Mouse (Mus musculus): ENCODE results near the gene Kif15.

Kif15 gene

DNA sequence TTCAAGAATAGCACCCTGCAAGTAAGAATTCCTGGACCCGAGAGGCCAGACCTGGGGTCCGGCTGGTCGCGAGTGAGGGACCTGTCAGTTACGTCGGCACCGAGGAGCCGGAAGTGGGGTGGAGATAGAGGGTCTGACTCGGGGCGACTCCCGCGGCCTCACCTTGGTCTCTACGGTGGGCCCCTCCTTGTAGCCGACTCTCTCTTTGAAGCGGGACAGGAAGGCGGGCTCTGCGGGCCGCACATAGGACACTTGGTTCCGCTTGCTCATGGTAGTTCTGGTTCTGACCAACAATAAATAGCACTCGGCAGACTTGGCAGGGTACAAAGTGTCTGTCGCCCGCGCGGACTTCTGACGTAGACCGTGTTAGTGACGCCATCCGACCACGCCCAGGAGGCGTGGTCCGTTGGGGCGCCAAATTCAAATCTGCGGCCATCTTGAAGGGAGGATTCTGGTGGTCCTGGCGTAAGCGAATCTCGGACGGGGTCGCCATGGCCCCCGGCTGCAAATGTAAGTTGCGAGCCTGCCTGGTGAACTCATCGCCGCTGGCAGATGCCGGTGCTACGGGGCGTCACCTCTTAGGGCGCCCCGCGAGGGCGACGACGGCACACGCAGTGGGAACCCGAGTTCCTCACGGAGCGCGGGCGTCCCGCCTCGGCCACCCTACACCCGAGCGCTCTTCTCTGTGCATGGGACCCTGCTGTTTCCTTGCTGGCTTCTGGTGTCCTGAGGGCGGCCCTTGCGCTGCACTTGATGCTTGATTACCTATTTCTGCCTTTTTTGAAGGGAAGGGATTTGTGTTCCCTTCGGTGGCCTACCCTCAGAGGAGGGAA is at the start of gene Kif15, which contains the start of gene 1110059G10Rik:
Kif15 (plus strand) TSS at position 404 of the 833 bp plus-strand sequence.
1110059G10Rik (minus strand) TSS at position 358 of the 833 bp plus-strand sequence.
- peak; percentile 79 for DNase-seq (ENCODE audit: low read depth, low spot score)

DNA sequence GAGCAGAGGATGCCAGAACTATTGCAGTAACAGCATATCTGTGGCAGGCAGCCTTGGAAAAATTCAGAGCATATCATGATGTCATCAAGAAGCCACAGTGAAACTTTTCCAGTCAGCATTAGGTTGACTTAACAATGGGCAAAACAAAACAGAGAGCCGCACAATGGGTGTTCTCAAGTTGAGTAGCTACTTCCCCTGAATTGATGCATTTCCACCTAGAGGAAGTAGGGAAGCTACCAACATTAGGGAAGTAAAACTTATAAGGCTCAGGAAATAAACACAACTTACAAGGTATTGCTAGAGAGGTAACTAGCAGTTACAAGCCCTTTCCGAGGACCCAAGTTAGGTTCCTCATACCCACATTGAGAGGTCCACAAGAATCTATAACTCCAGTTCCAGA is 49.8 kb upstream of the Kif15 start:
- DNase-seq (ENCODE audit: low read depth, low spot score): no peak

DNA sequence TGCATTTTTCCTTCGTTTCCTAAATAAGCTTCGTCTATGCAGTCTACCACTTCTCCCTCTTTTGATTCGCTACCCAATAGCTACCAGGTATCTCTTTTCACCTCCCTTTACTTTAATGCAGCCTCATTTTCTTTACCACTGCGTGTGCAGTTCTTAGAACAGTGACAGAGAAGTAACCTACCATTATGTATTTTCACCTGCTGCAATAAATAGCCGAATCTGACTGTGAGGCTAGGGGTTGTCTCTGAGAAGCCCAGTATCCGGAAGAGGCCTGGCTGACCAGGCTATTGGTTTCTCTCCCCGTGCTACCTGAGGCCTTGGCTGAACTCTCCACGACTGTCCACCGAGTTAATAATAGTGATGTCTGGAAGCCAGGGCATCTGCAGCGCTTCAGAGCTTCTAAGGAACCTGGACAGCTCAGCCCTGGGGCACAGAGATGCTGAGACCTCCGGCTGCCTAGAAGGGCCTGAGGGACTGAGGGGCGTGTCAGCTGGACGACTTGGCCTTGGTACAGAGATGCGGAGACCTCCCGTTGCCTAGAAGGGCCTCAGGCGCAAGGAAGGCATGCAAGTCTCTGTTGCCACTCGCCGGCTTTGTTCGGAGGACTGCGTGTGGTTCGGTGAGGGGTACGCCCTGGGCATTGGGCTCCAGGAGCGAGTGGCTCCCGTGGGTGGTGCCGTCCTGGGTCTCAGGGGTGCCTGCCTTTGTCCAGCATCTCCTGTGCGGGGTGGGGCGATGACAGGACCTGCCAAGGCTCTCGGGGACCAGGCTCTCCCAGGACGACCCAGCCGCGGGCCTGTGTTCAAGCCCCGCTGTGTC is 47.9 kb upstream of the Kif15 start:
- no peak for DNase-seq (ENCODE audit: low read depth, low spot score)

DNA sequence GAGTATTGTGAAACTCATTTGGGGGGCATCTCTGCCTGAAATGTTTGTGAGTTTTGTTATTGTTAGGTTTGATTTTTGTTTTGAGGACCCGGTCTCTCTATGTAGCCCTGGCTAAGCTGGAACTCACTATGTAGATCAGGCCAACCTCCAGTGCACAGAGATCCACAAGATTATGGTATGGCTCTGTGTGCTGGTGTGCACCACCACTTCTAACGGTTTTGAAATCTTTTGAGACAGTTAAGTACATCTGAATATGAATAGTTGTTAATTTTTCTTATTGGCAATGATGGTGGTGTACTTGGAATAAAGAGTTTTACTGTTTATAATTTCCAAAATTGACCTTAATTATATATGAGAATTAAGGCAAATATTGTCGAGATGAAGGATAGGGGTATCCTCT is 28.4 kb upstream of the Kif15 start:
- DNase-seq (ENCODE audit: low read depth, low spot score): no peak

DNA sequence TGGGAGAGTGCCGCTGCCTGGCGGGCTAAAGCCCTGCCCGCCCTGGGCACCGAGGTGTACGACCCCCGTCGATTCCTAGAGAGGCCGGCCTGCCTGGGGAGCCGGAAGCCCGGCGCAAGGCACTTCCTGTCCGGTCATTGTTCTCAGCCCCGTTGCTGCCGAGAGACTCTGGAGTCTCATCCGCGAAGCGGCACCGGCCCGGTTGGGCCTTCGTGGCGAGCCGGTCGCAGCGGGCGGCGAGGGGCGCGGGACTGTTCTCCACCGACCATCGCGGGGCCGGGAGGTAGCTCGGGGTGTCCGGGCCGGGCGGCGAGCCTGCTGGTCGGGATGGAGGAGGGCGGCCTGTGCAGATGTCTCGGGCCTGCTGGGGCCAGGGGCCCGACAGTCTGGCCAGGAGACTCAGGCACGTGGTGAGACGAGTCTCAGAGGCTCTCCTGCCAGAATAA is 27.9 kb upstream of the Kif15 start, which contains the start of gene Zfp105:
Zfp105 (plus strand) TSS at position 137 of the 446 bp plus-strand sequence.
- peak; percentile 46 for DNase-seq (ENCODE audit: low read depth, low spot score)

DNA sequence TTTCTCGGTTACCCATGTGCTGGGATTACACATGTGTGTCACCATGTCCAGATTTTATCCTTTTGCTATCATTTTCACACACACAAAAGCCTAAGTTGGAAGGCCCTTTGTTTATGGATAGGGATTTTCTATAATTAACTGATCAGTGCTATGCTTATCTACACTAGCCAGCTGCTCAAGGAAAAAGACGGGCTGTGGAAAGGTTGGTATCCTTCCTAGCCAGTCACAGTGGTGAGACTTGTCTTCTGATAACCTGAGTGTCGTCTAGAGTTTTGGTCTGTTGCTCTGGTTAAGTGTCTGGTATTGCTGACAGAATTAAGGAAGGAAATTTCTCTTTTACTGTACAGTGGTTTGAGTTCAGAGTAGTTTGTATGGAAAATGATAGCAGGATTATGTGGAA is 21.9 kb upstream of the Kif15 start:
- DNase-seq (ENCODE audit: low read depth, low spot score): no peak

DNA sequence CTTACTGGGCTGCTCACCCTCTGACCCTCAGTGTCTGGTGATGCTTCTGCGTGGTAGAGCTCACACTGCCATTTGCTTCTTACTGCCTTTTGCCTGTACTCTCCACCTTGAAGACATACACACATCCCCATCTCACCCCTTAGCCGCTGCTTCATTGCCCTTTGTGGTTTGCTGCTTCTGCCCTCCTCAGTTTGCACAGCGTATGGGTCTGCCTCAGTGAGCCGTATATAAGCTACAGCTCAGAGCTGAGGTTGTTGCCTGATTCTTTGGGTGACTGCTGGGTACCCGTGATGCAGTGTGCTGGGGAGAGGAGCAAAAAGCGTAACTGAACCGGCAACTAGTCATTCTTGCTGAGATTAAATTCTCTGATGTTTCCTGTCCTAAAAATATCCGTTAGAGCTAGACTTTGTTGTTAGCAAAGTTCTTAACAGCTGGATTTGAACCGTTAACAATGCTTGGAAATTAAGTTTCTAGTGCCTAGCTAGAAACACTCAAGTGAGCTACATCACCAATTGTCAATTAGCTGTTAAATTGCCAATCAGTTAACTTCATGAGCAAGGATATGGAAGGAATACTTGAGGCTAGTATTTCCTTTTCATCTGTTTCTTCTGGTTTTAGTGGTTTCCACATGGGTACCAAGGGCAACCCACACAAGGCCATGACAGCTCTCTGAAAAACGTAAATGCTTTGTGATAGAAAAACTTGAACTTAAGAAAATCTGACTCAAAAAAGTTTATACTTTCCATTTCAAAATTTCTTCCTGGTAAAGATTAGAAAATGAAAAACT is 47.8 kb downstream of the Kif15 start:
- no peak for DNase-seq (ENCODE audit: low read depth, low spot score)

DNA sequence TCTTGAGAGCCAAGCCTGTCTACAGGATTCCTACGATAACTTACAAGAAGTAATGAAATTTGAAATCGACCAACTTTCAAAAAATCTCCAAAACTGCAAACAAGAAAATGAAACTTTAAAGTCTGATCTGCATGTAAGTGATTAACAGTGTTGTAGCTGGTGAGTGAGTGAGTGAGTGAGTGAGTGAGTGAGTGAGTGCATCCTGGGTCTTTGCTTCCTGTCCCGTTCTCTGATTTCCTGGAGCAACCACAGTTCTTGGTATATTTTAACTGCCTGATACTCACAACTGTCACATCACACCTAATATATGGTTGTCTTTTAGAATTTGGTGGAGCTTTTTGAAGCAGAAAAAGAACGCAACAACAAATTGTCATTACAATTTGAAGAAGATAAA is 48.3 kb downstream of the Kif15 start:
- DNase-seq (ENCODE audit: low read depth, low spot score): no peak

DNA sequence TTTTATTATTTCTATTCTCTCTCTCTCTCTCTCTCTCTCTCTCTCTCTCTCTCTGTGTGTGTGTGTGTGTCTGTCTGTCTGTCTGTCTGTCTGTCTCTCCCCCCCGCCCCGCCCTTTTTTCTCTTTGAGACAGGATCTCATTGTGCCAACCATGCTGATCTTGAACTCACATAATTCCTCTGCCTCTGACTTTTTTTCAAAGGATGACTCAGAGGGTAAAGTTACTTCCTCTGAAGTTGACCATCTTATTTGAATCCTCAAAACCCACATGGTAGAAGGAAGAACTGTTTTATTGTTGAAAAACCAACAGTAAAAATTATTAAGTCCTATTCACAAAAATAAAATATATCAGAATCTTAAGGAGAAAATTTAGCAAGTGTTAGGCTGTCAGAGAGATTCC is 53.9 kb downstream of the Kif15 start:
- DNase-seq (ENCODE audit: low read depth, low spot score): no peak

DNA sequence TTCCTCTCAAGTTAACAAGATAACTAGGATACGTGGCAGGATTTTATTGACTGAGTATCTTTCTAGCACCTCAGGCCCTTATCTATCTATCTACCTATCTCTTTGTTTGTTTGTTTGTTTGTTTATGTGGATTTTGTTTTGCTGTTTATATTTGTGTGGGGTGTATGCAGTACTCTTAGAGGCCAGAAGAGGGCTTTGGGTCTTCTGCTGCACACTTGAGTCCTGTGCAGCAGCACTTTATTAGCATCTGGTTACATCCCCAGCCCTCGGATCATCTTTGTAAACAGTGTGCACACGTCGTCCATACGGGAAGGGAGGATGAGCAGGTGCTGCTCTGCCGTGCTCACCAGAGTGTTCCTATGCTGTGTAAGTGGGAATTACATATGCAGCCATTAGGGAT is 55.2 kb downstream of the Kif15 start:
- no peak for DNase-seq (ENCODE audit: low read depth, low spot score)

DNA sequence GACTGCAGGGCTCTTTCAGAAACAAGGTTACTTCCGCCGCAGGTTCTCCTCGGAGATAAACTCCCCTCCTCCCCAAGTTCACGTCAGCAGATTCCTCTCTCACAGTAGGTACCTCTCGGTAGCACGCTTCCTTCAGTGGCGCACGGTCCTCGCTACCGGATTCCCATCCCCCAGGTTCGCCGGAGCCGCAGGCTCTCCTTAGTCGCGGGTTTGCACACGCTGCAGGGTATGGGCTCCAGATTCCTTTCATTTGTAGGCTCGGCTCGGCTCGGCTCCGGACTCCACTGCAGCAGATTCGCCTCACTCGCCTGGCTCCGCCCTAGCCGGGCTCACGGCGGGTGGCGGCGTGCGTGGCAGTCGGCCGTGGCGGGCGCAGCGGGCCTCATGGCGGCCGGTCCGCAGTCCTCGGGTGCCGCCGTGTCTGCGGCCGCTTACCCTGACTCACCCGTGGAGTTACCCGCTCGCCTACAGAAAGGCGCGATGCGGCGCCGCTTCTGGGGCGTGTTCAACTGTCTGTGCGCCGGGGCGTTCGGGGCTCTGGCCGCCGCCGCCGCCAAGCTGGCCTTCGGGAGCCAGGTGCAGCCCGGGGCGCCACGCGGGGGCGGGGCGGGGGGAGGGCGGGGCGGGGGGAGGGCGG is 70.3 kb downstream of the Kif15 start, which contains the start of gene Tmem42:
Tmem42 (plus strand) TSS at position 332 of the 637 bp plus-strand sequence.
- peak; percentile 76 for DNase-seq (ENCODE audit: low read depth, low spot score)

DNA sequence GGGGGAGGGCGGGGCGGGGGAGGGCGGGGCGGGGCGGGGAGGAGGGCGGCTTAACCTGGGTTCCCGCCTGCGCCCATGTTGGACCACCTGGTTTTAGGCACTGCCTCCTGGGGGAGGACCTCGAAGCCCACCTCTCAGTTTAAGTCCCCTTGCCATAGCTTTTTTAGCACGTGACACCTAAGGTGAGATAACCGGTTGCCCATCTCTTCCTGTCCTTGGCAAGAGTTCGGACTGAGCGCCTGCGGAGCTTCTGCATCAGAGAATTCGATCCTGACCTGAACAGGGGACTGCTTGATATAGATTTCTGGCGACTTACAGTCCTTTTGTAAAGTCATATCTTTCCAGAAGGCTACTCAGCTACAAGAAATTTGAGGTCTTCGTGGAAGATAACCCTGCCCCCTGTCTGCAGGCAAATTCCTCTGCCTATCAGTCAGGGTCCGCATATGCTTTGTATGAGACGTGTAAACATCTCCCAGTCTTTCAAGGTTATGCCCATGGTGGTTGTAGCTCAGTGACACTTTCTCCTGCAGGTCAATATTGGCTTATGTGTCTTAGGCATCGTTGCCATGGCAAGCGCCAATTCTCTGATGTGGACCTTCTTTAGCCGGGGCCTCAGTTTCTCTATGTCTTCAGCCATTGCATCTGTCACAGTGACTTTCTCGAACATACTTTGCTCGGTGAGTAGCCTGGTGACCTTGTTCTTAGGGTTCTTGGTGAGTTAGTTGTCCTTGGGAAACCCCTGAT is 71.0 kb downstream of the Kif15 start:
- DNase-seq (ENCODE audit: low read depth, low spot score): peak; percentile 4

DNA sequence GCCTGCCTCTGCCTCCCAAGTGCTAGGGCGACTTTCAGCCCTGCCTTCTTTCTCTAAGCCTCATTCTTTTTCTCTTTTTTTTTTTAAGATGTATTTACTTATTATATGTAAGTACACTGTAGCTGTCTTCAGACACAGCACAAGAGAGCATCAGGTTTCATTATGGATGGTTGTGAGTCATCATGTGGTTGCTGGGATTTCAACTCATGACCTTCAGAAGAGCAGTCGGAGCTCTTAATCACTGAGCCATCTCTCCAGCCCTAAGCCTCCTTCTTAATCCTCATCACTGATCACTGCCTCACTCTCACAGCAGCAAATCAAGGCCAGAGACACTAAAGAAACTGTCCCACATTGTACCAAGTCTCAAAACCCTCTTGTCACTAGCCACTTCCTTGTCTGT is 73.4 kb downstream of the Kif15 start:
- no peak for DNase-seq (ENCODE audit: low read depth, low spot score)

DNA sequence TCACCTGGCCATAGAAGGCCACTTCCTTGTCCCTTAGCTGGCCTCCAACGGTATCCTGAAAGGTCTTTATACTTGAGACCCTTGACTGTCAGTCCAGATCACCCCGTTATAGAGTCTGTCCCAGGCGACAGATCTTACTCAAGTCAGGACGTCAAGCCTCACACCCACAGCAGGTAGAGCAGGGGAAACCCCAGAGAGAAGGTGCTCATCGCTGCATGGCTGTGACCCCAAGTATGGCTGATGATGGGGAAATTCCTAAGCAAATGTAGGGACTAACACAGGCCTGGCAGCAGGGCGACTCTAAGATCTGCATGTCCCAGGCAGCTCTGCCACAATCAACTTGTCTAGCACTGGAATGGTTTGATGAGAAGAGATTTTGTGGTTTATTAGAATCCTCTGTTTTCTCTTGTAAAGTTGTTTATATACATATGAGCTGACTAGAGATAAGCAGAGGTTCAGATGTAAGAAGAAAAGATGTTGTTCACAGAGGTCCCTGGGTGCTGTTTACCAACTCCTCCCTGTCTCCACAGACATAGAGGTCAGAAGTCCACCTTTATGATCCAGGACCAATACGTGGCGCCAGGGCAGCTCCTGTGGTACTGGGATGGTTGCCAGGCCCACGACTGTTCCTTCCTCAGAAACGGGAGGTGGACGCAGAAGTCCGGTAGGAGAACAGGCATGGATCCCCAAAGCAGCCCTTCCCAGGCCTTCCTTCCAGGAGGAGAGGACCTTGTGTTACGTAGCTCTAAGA is 80.8 kb downstream of the Kif15 start:
- DNase-seq (ENCODE audit: low read depth, low spot score): no peak

DNA sequence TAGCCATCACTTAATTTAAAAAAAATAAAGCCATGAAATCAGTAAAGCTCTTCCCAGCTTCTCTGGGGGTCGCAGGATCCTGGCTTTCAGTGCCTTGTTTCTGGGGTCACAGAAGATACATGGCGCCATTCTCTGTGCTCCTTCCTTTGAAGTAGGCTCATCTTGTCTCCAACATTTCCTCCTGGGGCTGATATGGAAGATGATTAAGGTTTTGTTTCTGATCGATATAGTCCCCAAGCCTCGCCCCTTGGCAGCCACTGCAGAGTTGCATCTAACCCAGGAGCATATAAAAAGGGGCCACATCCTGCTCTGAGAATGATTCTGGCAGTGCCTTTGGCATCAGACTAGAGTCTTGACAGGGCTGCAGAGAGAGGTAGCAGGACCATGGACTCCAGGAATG is 83.6 kb downstream of the Kif15 start, which contains the start of gene Tgm4:
Tgm4 (plus strand) TSS at position 301 of the 400 bp plus-strand sequence.
- no peak for DNase-seq (ENCODE audit: low read depth, low spot score)

DNA sequence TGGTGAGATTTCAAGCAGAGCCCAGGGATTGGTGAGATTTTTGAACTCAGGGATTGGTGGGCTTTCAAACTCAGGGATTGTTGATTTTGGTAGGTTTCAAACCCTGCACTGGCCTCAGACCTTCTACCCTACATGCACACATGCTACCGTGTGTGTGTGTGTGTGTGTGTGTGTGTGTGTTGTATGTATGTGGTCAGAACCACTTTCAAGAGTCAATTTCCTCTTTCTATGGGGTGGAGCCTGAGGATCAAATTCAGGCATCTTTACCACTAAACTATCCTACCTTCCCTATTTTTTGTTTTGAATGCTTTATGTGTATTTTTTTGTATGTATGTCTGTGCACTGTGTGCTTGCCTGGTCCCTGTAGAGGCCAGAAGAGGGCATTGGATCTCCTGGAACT is 96.8 kb downstream of the Kif15 start:
- no peak for DNase-seq (ENCODE audit: low read depth, low spot score)

DNA sequence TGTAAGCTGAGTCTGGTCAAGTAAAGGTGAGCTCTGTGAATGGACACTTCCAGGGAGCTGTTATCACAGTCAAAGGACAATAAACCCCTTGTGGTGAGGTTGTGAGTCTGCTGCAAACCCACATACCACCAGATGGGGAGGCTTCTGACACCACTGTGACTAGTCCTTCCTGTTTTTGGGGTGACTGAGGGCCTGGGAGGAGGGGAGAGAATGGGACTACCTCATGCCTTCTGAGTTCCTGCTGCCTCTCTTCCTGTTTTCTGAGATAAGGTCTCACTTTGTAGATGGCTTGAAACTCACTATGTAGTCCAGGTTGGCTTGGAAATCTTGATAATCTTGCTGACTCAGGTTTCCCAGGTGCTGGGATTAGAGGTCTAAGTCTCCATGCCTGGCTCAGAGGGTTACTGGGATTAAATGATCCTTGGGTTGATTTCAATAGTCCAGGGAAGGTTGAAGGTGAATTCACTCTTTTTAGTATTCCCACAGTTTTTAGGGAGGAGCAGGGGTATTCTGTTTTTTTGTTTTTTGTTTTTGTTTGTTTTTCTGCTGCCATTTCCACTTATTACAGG is 108.0 kb downstream of the Kif15 start:
- no peak for DNase-seq (ENCODE audit: low read depth, low spot score)

DNA sequence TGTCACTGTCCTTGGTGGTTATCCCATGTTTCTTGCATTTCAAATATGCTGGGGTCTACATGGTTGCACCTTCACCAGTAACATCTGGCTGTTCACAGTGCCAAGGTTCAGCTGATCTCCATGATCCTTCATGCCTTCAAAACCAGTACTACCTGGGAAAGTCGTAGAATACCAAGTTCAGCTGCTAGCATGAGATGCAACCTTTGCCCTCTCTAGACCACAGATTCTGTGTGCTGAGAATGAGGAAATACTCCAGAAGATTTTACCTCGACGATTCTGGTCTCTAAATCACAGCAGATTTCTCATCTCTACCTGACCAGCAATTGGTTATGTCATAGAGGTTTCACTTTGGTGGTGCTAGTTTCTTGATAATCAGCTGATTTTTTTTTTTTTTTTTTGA is 109.3 kb downstream of the Kif15 start:
- DNase-seq (ENCODE audit: low read depth, low spot score): no peak
